Mouse (Mus musculus) brain, embryonic 14.5 days (tissue): ENCODE results near the gene Gm49340.

Experiments
- CTCF ChIP-seq: fragments of 200-500 bp; IDR thresholded peaks from 2 replicates; pipeline ENCODE4 v1.5.1; 2012; ENCODE audit warnings: inconsistent platforms, mild to moderate bottlenecking, moderate library complexity, borderline replicate concordance; ENCODE audit not compliant: insufficient read depth, insufficient read length; ENCODE audit errors: extremely low read depth
- POLR2A ChIP-seq: fragments of 200-500 bp; IDR thresholded peaks from 2 replicates; pipeline ENCODE4 v1.6.1; 2012; ENCODE audit warnings: mild to moderate bottlenecking, inconsistent platforms, borderline replicate concordance; ENCODE audit not compliant: poor library complexity, insufficient read depth, insufficient read length, severe bottlenecking; ENCODE audit errors: extremely low read depth

- no peak for TF ChIP-seq CTCF
- TF ChIP-seq POLR2A = no peak
These were observed 65.8 kb downstream of the Gm49340 start for GRCm38 (mm10) chr11:73395374-73395773.
